Mouse (Mus musculus) stomach, postnatal 0 days (tissue): Measurements from ENCODE around the gene Zfp462. TPM values are rescaled to one million over a fixed set of nuclear protein-coding genes. Genes with fewer than 3 reads are reported as not detected.

Source experiments
- ATAC-seq: fragments of 200-750 bp; cut with Nextera tagmentation; 2 replicates; pipeline ENCODE4 v1.8.0; 2017; ENCODE audit not compliant: low FRiP score, low TSS enrichment
- DNase-seq: peaks from one replicate; pipeline ENCODE4 v3.0.0-alpha.2; 2016; ENCODE audit warnings: low spot score
- H3K27ac ChIP-seq: fragments of 300-500 bp; sonication (generic); replicated peaks from 2 replicates; pipeline ENCODE4 v1.5.1; 2014; ENCODE audit warnings: mild to moderate bottlenecking, control low read depth
- H3K27me3 ChIP-seq: fragments of 300-500 bp; sonication (generic); 2 replicates; pipeline ENCODE4 v1.6.1; 2014; ENCODE audit warnings: low read length; ENCODE audit not compliant: control insufficient read depth, insufficient read depth
- H3K36me3 ChIP-seq: fragments of 300-500 bp; sonication (generic); 2 replicates; pipeline ENCODE4 v1.6.1; 2014; ENCODE audit warnings: low read length, mixed read lengths; ENCODE audit not compliant: control insufficient read depth, insufficient read depth
- H3K4me1 ChIP-seq: fragments of 300-500 bp; sonication (generic); replicated peaks from 2 replicates; pipeline ENCODE4 v1.6.1; 2014; ENCODE audit warnings: antibody characterized with exemption; ENCODE audit not compliant: control insufficient read depth, insufficient read depth
- H3K4me2 ChIP-seq: fragments of 300-500 bp; sonication (generic); replicated peaks from 2 replicates; pipeline ENCODE4 v1.6.1; 2014; ENCODE audit warnings: low read depth, mild to moderate bottlenecking, control low read depth, moderate library complexity
- H3K4me3 ChIP-seq: fragments of 300-500 bp; sonication (generic); 2 replicates; pipeline ENCODE4 v1.5.1; 2014; ENCODE audit warnings: low read depth, low read length, control low read depth
- H3K9ac ChIP-seq: fragments of 300-500 bp; sonication (generic); 2 replicates; pipeline ENCODE4 v1.6.1; 2014; ENCODE audit warnings: mild to moderate bottlenecking, low read length, control low read depth, mixed read lengths
- H3K9me3 ChIP-seq: fragments of 300-500 bp; sonication (generic); 2 replicates; pipeline ENCODE4 v1.6.1; 2016; ENCODE audit warnings: low read length; ENCODE audit not compliant: control insufficient read depth
- CTCF ChIP-seq: IDR thresholded peaks from 2 replicates; pipeline ENCODE4 v1.5.1; 2016; ENCODE audit warnings: antibody characterized with exemption, low read depth, mild to moderate bottlenecking, moderate library complexity
- EP300 ChIP-seq: optimal IDR thresholded peaks from 2 replicates; pipeline ENCODE3; 2016; ENCODE audit warnings: antibody characterized with exemption
- WGBS: fragments of 180-500 bp; shearing (Covaris S2); extraction: QIAGEN DNeasy Blood & Tissue Kit; methylation state at CpG from one replicate; pipeline ENCODE4 v1.1.7; 2014; 5-methylcytosine and 5-hydroxymethylcytosine counted together
- polyA plus RNA-seq: library from polyadenylated mRNA; unstranded; fragments of >200 nt; fragmentation: Nextera tagmentation; extraction: Ambion mirVana; gene quantifications from 2 replicates; pipeline ENCODE4 v1.2.1, GENCODE M21; 2015

Gene Zfp462
- polyA plus RNA-seq, 1 experiment from 2014 or later = 1.1 TPM

DNA sequence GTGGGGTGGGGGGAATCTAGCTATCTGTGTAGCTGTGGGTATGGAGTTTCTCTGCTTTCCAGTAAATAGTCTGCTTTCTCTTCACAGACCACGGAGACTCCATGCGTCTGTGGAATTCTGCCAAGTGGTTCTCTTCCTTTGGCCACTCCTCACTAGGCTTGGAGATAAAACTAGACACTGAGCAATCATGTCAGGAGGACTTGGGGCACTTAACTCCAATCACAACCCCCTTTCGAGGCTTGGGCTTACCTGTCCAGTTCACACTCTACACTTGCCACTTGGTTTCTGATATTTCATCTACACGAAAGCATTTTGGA is 180.8 kb downstream of the Zfp462 start:
- H3K4me3 ChIP-seq = no peak overlapping the region
- no peaks in the 10 kb centered on the region for H3K9me3 ChIP-seq
- no peak overlapping the region for H3K27ac ChIP-seq
- H3K9ac ChIP-seq = no peak overlapping the region
- peak overlapping the region; percentile 34 for H3K4me2 ChIP-seq
- TF ChIP-seq CTCF = no peak
- no peak for TF ChIP-seq EP300
- H3K36me3 ChIP-seq = no peaks in the 10 kb centered on the region
- H3K27me3 ChIP-seq = no peaks in the 10 kb centered on the region
- 50% methylated on average over 4 of the region's 4 CpGs for WGBS
- no peaks in the 10 kb centered on the region for H3K4me1 ChIP-seq
- ATAC-seq (no peak), DNase-seq (no peak)

DNA sequence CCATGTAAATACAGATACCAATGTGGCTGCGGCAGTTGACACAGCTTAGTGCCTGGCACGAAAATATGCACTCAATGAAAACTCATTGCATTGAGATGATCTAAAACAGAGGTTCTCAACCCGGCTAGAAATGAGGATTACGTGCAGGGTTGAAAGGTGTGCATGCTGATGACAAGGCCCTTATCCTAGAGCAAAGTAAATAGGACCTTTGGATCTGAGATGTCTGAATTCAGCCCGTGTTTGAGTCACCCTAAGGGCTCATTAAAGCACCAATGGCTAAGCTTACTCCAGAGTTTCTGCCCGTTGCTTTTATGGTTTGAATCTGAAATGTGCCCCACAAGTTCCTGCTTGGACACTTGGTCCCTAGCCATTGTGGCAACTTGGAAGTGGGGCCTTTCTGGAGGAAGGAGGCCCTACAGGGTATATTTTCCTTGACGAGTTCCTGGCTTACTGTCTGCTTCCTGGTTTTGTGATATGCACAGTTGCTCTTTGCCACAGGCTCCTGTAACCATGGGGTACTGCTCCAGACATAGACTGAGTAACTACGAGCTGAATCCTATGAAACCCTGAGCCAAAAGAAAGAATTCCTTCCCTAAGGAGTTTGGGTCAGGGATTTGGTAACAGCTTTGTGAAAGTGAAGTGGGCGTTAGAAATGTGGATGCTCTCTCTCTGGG is 182.5 kb downstream of the Zfp462 start:
- ATAC-seq (peak; percentile 86), DNase-seq (no peak)
- Histone ChIP-seq H3K36me3 (no peaks in the 10 kb centered on the region), H3K4me3 (no peak overlapping the region), H3K9me3 (no peaks in the 10 kb centered on the region), H3K9ac (no peak overlapping the region), H3K27ac (no peak overlapping the region), H3K4me1 (no peaks in the 10 kb centered on the region), H3K4me2 (no peak overlapping the region), H3K27me3 (no peaks in the 10 kb centered on the region)
- no peak for TF ChIP-seq CTCF
- 71% methylated on average over 9 of the region's 9 CpGs for WGBS

DNA sequence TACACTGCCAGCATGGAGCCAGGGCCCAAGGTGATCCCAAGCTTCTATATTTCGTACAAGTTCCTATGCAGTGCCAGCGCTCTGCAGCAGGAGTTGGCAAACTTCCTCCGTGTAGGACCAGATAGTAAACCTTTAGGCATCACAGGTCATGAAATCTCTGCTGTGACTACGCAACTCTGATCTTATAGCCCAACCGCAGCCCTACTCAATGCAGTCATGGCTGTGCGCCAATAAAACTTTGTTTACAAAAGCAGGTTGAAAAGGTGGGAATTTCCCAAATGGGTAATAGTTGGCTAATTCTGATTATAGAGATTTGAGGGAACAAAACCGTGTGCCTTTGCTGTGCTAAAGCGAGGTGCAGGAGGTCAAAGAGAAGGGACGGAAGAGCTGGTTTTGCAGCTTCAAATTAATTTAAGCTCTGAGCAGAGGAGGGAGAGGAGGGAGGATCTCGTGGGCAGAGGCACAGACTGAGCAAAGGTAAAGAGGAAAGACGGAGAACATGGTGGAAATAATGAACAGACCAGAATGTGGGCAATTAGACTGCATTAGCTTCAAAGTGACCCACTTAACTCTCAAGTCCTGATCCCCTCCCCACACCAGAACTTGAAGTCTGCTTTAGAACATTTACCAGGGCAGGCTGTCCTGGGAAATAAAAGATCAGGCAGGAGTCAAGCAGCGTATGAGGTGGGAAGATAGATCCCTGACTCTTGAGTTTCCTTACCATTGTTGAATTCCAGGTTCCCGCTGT is 183.4 kb downstream of the Zfp462 start:
- WGBS = 67% methylated on average over 13 of the region's 13 CpGs

More for the DNA sequence above, 183.4 kb downstream of the Zfp462 start:
- no peak for DNase-seq
- no peak for ATAC-seq
- Histone ChIP-seq H3K9me3 (no peaks in the 10 kb centered on the region), H3K9ac (no peak overlapping the region), H3K27ac (no peak overlapping the region), H3K27me3 (no peaks in the 10 kb centered on the region), H3K4me3 (no peak overlapping the region), H3K4me1 (no peaks in the 10 kb centered on the region), H3K4me2 (no peak overlapping the region), H3K36me3 (no peaks in the 10 kb centered on the region)
- no peak for TF ChIP-seq EP300
- no peak for TF ChIP-seq CTCF
